11 mouse cellular contexts compared by ENCODE assay signal in genomic region chr11:103174411-103174832, GRCm38 (mm10). TPM values are rescaled to one million over a fixed set of nuclear protein-coding genes. Genes with fewer than 3 reads are reported as not detected.
DNase-seq lines count a peak whose midpoint lies in the region; ATAC-seq and TF ChIP-seq lines count a peak whose summit lies in the region.
"Had no signal": no experiment of that assay in that cellular context is flagged by ENCODE, and none has a peak within 500 bp of the region (broad histone marks: within the 10 kb centered on the region; RNA-seq: fewer than 3 reads in every experiment).

No protein-coding gene starts in this region.

- no peaks in the 10 kb centered on the region for H3K9me3 ChIP-seq in heart, postnatal 0 days (replicated peaks; ENCODE audit: control insufficient read depth, low read length)
- no peaks in the 10 kb centered on the region for H3K9me3 ChIP-seq in heart, embryonic 11.5 days (replicated peaks; ENCODE audit: control insufficient read depth, low read length)
- peaks cover 10% of the 10 kb centered on the region for H3K9me3 ChIP-seq in G1E (replicated peaks)
- H3K9me3 ChIP-seq: stomach, embryonic 15.5 days had no signal

- H3K4me1 ChIP-seq in heart, postnatal 0 days (ENCODE audit: control insufficient read depth, insufficient read depth): 0 out of 2 replicates have a peak, but pooled peaks cover 23% of the 10 kb centered on the region
- peaks cover 27% of the 10 kb centered on the region for H3K4me1 ChIP-seq in heart, embryonic 11.5 days (ENCODE audit: control insufficient read depth, insufficient read depth, low read length)
- H3K4me1 ChIP-seq in G1E (ENCODE audit: insufficient read depth, low read depth, low read length): peaks cover 68% of the 10 kb centered on the region

- DNase-seq in heart, postnatal 0 days (ENCODE audit: low spot score): no peak
- DNase-seq in 3134 (ENCODE audit: extremely low read depth, insufficient read length, low spot score): peak; percentile 90
- peak; percentile 6 for DNase-seq in G1E (ENCODE audit: low spot score)
- peak; percentile 75 to 80 for DNase-seq in kidney, postnatal 36 days
- DNase-seq: lung, embryonic 14.5 days had no signal

- H3K27ac ChIP-seq in heart, postnatal 0 days (ENCODE audit: low read depth): peak overlapping the region; percentile 19; the same call in 1 of the 2 replicates
- no peak overlapping the region for H3K27ac ChIP-seq in heart, embryonic 11.5 days (ENCODE audit: low read depth, low read length)
- H3K27ac ChIP-seq: stomach, embryonic 15.5 days had no signal

- no peak for ATAC-seq in heart, postnatal 0 days (ENCODE audit: insufficient read depth, low read depth)
- no peak for ATAC-seq in heart, embryonic 11.5 days (replicated peaks; ENCODE audit: insufficient number of reproducible peaks, low FRiP score, low TSS enrichment)
- ATAC-seq in G1E (ENCODE audit: extremely low read depth, insufficient number of reproducible peaks, low FRiP score, poor library complexity, severe bottlenecking): no peak
- no peak for ATAC-seq in megakaryocyte progenitor cell, adult 5-6 weeks (replicated peaks; ENCODE audit: poor library complexity)
- no peak for ATAC-seq in monocyte, adult 5-6 weeks (replicated peaks; ENCODE audit: insufficient number of reproducible peaks, low FRiP score, low TSS enrichment, poor library complexity, severe bottlenecking)
- ATAC-seq: forebrain, embryonic 16.5 days had no signal

- TF ChIP-seq EP300 in heart, postnatal 0 days (IDR thresholded peaks at IDR 0.05; ENCODE audit: low read depth): no peak

- peak overlapping the region; percentile 31; the same call in 1 of the 2 replicates for H3K4me2 ChIP-seq in heart, postnatal 0 days (ENCODE audit: low read depth, low read length)
- H3K4me2 ChIP-seq in heart, embryonic 11.5 days: no peak overlapping the region
- H3K4me2 ChIP-seq: lung, embryonic 14.5 days; stomach, embryonic 15.5 days had no signal

- 69% methylated on average over 5 of the region's 5 CpGs for WGBS in heart, postnatal 0 days
- 75% methylated on average over 5 of the region's 5 CpGs for WGBS in heart, embryonic 11.5 days (ENCODE audit: insufficient replicate concordance)

- H3K4me3 ChIP-seq in heart, postnatal 0 days (ENCODE audit: low read depth, low read length): peak overlapping the region; percentile 3; the same call in 1 of the 2 replicates
- H3K4me3 ChIP-seq in heart, embryonic 11.5 days (ENCODE audit: low read depth, low read length): no peak overlapping the region
- peak overlapping the region; percentile 46; the same call in 1 of the 2 replicates for H3K4me3 ChIP-seq in G1E (ENCODE audit: low read depth, low read length)
- H3K4me3 ChIP-seq: stomach, embryonic 15.5 days had no signal

- H3K36me3 ChIP-seq in heart, postnatal 0 days (replicated peaks; ENCODE audit: control insufficient read depth, insufficient read depth, low read length): no peaks in the 10 kb centered on the region
- no peaks in the 10 kb centered on the region for H3K36me3 ChIP-seq in heart, embryonic 11.5 days (ENCODE audit: control insufficient read depth, insufficient read depth, low read length)
- H3K36me3 ChIP-seq in G1E (replicated peaks): no peaks in the 10 kb centered on the region
- H3K36me3 ChIP-seq: stomach, embryonic 15.5 days had no signal

- H3K27me3 ChIP-seq in heart, postnatal 0 days (ENCODE audit: control insufficient read depth, insufficient read depth, low read length): peaks cover 25% of the 10 kb centered on the region
- H3K27me3 ChIP-seq in heart, embryonic 11.5 days (ENCODE audit: control insufficient read depth, insufficient read depth, low read length): peaks cover 44% of the 10 kb centered on the region
- peaks cover 21% of the 10 kb centered on the region for H3K27me3 ChIP-seq in G1E (ENCODE audit: insufficient read depth, low read length)

- no peak overlapping the region for H3K9ac ChIP-seq in heart, postnatal 0 days (replicated peaks; ENCODE audit: low read depth, low read length)
- no peak overlapping the region for H3K9ac ChIP-seq in heart, embryonic 11.5 days (ENCODE audit: low read depth, low read length)
- H3K9ac ChIP-seq: lung, embryonic 14.5 days; stomach, embryonic 15.5 days had no signal

- TF ChIP-seq CTCF in heart, postnatal 0 days (IDR thresholded peaks at IDR 0.05; ENCODE audit: low read depth): no peak
- no peak for TF ChIP-seq CTCF in G1E (IDR thresholded peaks at IDR 0.05; ENCODE audit: low read depth, low read length)

RNA-seq across cellular contexts. Expression of gene Fmnl1, which starts 3.5 kb away (rescaled TPM):
- total RNA-seq in heart, postnatal 0 days (2014; rRNA removed; ENCODE audit: low replicate concordance): 2.2 and 3.4 TPM in 2 replicates
- 0.91 and 1.1 TPM in 2 replicates for polyA plus RNA-seq in heart, postnatal 0 days (2015; fragmentation: Nextera tagmentation; extraction: Ambion mirVana)
- 0.79 and 1.1 TPM in 2 replicates for polyA plus RNA-seq in heart, embryonic 11.5 days (2014; fragmentation: Nextera tagmentation; extraction: Ambion mirVana)
- total RNA-seq in G1E (2014; fragmentation: Nextera tagmentation) (2.7 TPM in 1 of 2 replicates, not detected in the other), G1E (2017) (0.23 TPM in 1 of 2 replicates, not detected in the other)
- 0.02 and 0.07 TPM in 2 replicates for polyA plus RNA-seq in G1E (2012)
- total RNA-seq in megakaryocyte progenitor cell, adult 5-6 weeks (2015): 74.3 and 76.3 TPM in 2 replicates
- total RNA-seq in megakaryocyte progenitor cell, adult 5-6 weeks (2017): 17.3 and 36.5 TPM in 2 replicates
- total RNA-seq in monocyte, adult 5-6 weeks (2017): 189 to 455 TPM (median 252 TPM) in 3 replicates

RNA-seq across cellular contexts. Expression of gene 1700023F06Rik, which starts 33.9 kb away (rescaled TPM):
- total RNA-seq in heart, postnatal 0 days (2014; rRNA removed; ENCODE audit: low replicate concordance): not detected in 2 replicates
- 0.10 TPM in 1 of 2 replicates, not detected in the other for polyA plus RNA-seq in heart, postnatal 0 days (2015; fragmentation: Nextera tagmentation; extraction: Ambion mirVana)
- not detected in 2 replicates for polyA plus RNA-seq in heart, embryonic 11.5 days (2014; fragmentation: Nextera tagmentation; extraction: Ambion mirVana)
- total RNA-seq in G1E (2014; fragmentation: Nextera tagmentation) (not detected in 2 replicates), G1E (2017) (not detected in 2 replicates)
- not detected in 2 replicates for polyA plus RNA-seq in G1E (2012)
- 0.32 TPM in 1 of 2 replicates, not detected in the other for total RNA-seq in megakaryocyte progenitor cell, adult 5-6 weeks (2015)
- total RNA-seq in megakaryocyte progenitor cell, adult 5-6 weeks (2017): not detected in 2 replicates
- total RNA-seq in monocyte, adult 5-6 weeks (2017): not detected in 3 replicates
- total RNA-seq: heart, postnatal 4 days had no signal

RNA-seq across cellular contexts. Expression of gene Hexim2, which starts 42.2 kb away (rescaled TPM):
- 1.6 and 1.7 TPM in 2 replicates for total RNA-seq in heart, postnatal 0 days (2014; rRNA removed; ENCODE audit: low replicate concordance)
- 4.2 and 4.9 TPM in 2 replicates for polyA plus RNA-seq in heart, postnatal 0 days (2015; fragmentation: Nextera tagmentation; extraction: Ambion mirVana)
- 3.5 and 5.6 TPM in 2 replicates for polyA plus RNA-seq in heart, embryonic 11.5 days (2014; fragmentation: Nextera tagmentation; extraction: Ambion mirVana)
- total RNA-seq in G1E (2014; fragmentation: Nextera tagmentation) (6.1 and 12.7 TPM in 2 replicates), G1E (2017) (8.6 and 9.0 TPM in 2 replicates)
- 11.7 and 13.7 TPM in 2 replicates for polyA plus RNA-seq in G1E (2012)
- 1.2 and 1.8 TPM in 2 replicates for total RNA-seq in megakaryocyte progenitor cell, adult 5-6 weeks (2015)
- total RNA-seq in megakaryocyte progenitor cell, adult 5-6 weeks (2017): 3.5 and 3.9 TPM in 2 replicates
- 0.87 to 2.5 TPM in 2 of 3 replicates, not detected in the other for total RNA-seq in monocyte, adult 5-6 weeks (2017)

RNA-seq across cellular contexts. Expression of gene Spata32, which starts 43.8 kb away (rescaled TPM):
- total RNA-seq in heart, postnatal 0 days (2014; rRNA removed; ENCODE audit: low replicate concordance): not detected in 2 replicates
- not detected in 2 replicates for polyA plus RNA-seq in heart, postnatal 0 days (2015; fragmentation: Nextera tagmentation; extraction: Ambion mirVana)
- not detected in 2 replicates for polyA plus RNA-seq in heart, embryonic 11.5 days (2014; fragmentation: Nextera tagmentation; extraction: Ambion mirVana)
- total RNA-seq in G1E (2014; fragmentation: Nextera tagmentation): not detected in 2 replicates
- 0.16 TPM in 1 of 2 replicates, not detected in the other for total RNA-seq in G1E (2017)
- polyA plus RNA-seq in G1E (2012): not detected in 2 replicates
- total RNA-seq in megakaryocyte progenitor cell, adult 5-6 weeks (2015): not detected in 2 replicates
- total RNA-seq in megakaryocyte progenitor cell, adult 5-6 weeks (2017): not detected in 2 replicates
- not detected in 3 replicates for total RNA-seq in monocyte, adult 5-6 weeks (2017)
- total RNA-seq: heart, postnatal 4 days had no signal
- polyA plus RNA-seq: forebrain, embryonic 16.5 days; lung, embryonic 14.5 days; stomach, embryonic 15.5 days had no signal

RNA-seq across cellular contexts. Expression of gene Hexim1, which starts 58.4 kb away (rescaled TPM):
- 9.0 and 11.0 TPM in 2 replicates for total RNA-seq in heart, postnatal 0 days (2014; rRNA removed; ENCODE audit: low replicate concordance)
- polyA plus RNA-seq in heart, postnatal 0 days (2015; fragmentation: Nextera tagmentation; extraction: Ambion mirVana): 3.2 and 3.3 TPM in 2 replicates
- 4.2 and 4.4 TPM in 2 replicates for polyA plus RNA-seq in heart, embryonic 11.5 days (2014; fragmentation: Nextera tagmentation; extraction: Ambion mirVana)
- total RNA-seq in G1E (2014; fragmentation: Nextera tagmentation): 13.2 and 16.6 TPM in 2 replicates
- 36.7 and 39.4 TPM in 2 replicates for total RNA-seq in G1E (2017)
- polyA plus RNA-seq in G1E (2012): 21.2 and 25.7 TPM in 2 replicates
- 10.7 and 13.0 TPM in 2 replicates for total RNA-seq in megakaryocyte progenitor cell, adult 5-6 weeks (2015)
- total RNA-seq in megakaryocyte progenitor cell, adult 5-6 weeks (2017): 21.2 and 27.9 TPM in 2 replicates
- 90.9 to 99.4 TPM (median 96.2 TPM) in 3 replicates for total RNA-seq in monocyte, adult 5-6 weeks (2017)
